In the genomic region with DNA sequence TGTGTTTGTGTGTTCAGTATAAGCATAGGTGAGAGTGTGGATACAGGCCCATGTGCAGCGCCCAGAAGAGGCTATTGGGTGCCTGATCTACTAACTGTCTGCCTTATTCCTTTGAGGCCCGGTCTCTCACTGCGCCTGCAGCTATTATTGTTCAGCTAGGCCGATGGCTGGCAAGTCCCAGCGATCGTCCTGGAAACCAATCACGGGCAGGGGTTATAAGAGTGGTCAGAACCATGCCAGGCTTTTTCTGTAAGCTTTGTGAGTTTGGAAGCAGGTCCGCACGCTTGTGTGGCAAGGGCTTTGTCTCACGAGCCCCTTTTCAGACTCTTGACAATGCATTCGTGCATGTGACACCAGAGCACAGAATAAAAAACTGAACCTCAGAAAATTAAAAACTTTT, we compare ENCODE assay signal across 28 mouse cellular contexts. TPM values are rescaled to one million over a fixed set of nuclear protein-coding genes. Genes with fewer than 3 reads are reported as not detected.
DNase-seq lines count a peak whose midpoint lies in the region; ATAC-seq and TF ChIP-seq lines count a peak whose summit lies in the region.
"Had no signal": no experiment of that assay in that cellular context is flagged by ENCODE, and none has a peak within 500 bp of the region (broad histone marks: within the 10 kb centered on the region; RNA-seq: fewer than 3 reads in every experiment).

No protein-coding gene starts in this region.

- H3K4me1 ChIP-seq in forebrain, embryonic 13.5 days, result peaks cover 23% of the 10 kb centered on the region
- H3K4me1 ChIP-seq in forebrain, embryonic 10.5 days, result peaks cover 20% of the 10 kb centered on the region
- H3K4me1 ChIP-seq in hindbrain, embryonic 15.5 days (replicated peaks), result peaks cover 16% of the 10 kb centered on the region
- H3K4me1 ChIP-seq in hindbrain, embryonic 12.5 days, result peaks cover 19% of the 10 kb centered on the region
- peaks cover 14% of the 10 kb centered on the region; the same call in 1 of the 2 replicates for H3K4me1 ChIP-seq in midbrain, embryonic 16.5 days (ENCODE audit: control insufficient read depth, insufficient read depth, low read length)
- H3K4me1 ChIP-seq in midbrain, embryonic 15.5 days, result peaks cover 15% of the 10 kb centered on the region
- H3K4me1 ChIP-seq in forebrain, postnatal 0 days (ENCODE audit: insufficient read depth), result peaks cover 5% of the 10 kb centered on the region; the same call in 1 of the 2 replicates

- no peak for TF ChIP-seq CTCF in forebrain, postnatal 0 days (IDR thresholded peaks at IDR 0.05; ENCODE audit: low read depth)

- no peak overlapping the region for H3K4me3 ChIP-seq in forebrain, embryonic 13.5 days
- no peak overlapping the region for H3K4me3 ChIP-seq in forebrain, embryonic 10.5 days
- H3K4me3 ChIP-seq in hindbrain, embryonic 15.5 days, result no peak overlapping the region
- no peak overlapping the region for H3K4me3 ChIP-seq in hindbrain, embryonic 12.5 days
- H3K4me3 ChIP-seq in midbrain, embryonic 16.5 days (ENCODE audit: low read depth, low read length), result no peak overlapping the region
- H3K4me3 ChIP-seq in midbrain, embryonic 15.5 days, result no peak overlapping the region
- no peak overlapping the region for H3K4me3 ChIP-seq in forebrain, postnatal 0 days (ENCODE audit: low read depth, low read length)
- H3K4me3 ChIP-seq: erythroblast, embryonic 14.5 days; limb, embryonic 13.5 days; midbrain, embryonic 12.5 days; myocyte; neural tube, embryonic 13.5 days had no signal

- H3K27ac ChIP-seq in forebrain, embryonic 13.5 days, result no peak overlapping the region
- H3K27ac ChIP-seq in forebrain, embryonic 10.5 days, result no peak overlapping the region
- no peak overlapping the region for H3K27ac ChIP-seq in hindbrain, embryonic 15.5 days (replicated peaks)
- H3K27ac ChIP-seq in hindbrain, embryonic 12.5 days, result no peak overlapping the region
- H3K27ac ChIP-seq in midbrain, embryonic 16.5 days (ENCODE audit: low read length), result no peak overlapping the region
- H3K27ac ChIP-seq in midbrain, embryonic 15.5 days, result no peak overlapping the region
- H3K27ac ChIP-seq in forebrain, postnatal 0 days (ENCODE audit: low read depth, low read length), result no peak overlapping the region
- H3K27ac ChIP-seq: limb, embryonic 13.5 days; midbrain, embryonic 12.5 days; neural tube, embryonic 13.5 days had no signal

- no peaks in the 10 kb centered on the region for H3K9me3 ChIP-seq in forebrain, embryonic 13.5 days (replicated peaks)
- no peaks in the 10 kb centered on the region for H3K9me3 ChIP-seq in forebrain, embryonic 10.5 days
- no peaks in the 10 kb centered on the region for H3K9me3 ChIP-seq in hindbrain, embryonic 15.5 days
- H3K9me3 ChIP-seq in hindbrain, embryonic 12.5 days (replicated peaks), result no peaks in the 10 kb centered on the region
- no peaks in the 10 kb centered on the region for H3K9me3 ChIP-seq in midbrain, embryonic 16.5 days (replicated peaks; ENCODE audit: control insufficient read depth, low read length, poor library complexity, severe bottlenecking)
- H3K9me3 ChIP-seq in midbrain, embryonic 15.5 days, result no peaks in the 10 kb centered on the region
- no peaks in the 10 kb centered on the region for H3K9me3 ChIP-seq in forebrain, postnatal 0 days (ENCODE audit: low read length)
- H3K9me3 ChIP-seq: limb, embryonic 13.5 days; midbrain, embryonic 12.5 days; neural tube, embryonic 13.5 days had no signal

- peak; percentile 10; the same call in 1 of the 2 replicates for ATAC-seq in forebrain, embryonic 13.5 days
- peak; percentile 73 for ATAC-seq in hindbrain, embryonic 15.5 days (ENCODE audit: low FRiP score, low read depth)
- ATAC-seq in hindbrain, embryonic 12.5 days (ENCODE audit: low FRiP score), result no peak
- 0 out of 2 replicates have a peak, but pooled peaks have one; percentile 52 for ATAC-seq in midbrain, embryonic 16.5 days
- ATAC-seq in midbrain, embryonic 15.5 days (replicated peaks), result no peak
- peak; percentile 50 for ATAC-seq in forebrain, postnatal 0 days
- ATAC-seq: activated CD4-positive, CD25-positive, alpha-beta regulatory T cell, adult 4 months; inflammation-experienced regulatory T-cells, adult 6 months had no signal

- DNase-seq in forebrain, embryonic 10.5 days (ENCODE audit: extremely low spot score, low spot score), result no peak
- DNase-seq in forebrain, postnatal 0 days, result no peak
- DNase-seq: adrenal gland, adult 2 months; adrenal gland, postnatal 36 days; cerebellum, adult 2 months; cerebellum, postnatal 14 days; gastrocnemius, postnatal 14 days; heart, postnatal 36 days; kidney, adult 11 months; kidney, postnatal 14 days; lung, postnatal 36 days; right cerebral cortex, postnatal 14 days; thymus, postnatal 14 days had no signal

- 30% methylated on average over 11 of the region's 11 CpGs for WGBS in forebrain, embryonic 13.5 days
- 70% methylated on average over 11 of the region's 11 CpGs for WGBS in forebrain, embryonic 10.5 days
- 43% methylated on average over 11 of the region's 11 CpGs for WGBS in hindbrain, embryonic 15.5 days
- WGBS in hindbrain, embryonic 12.5 days, result 53% methylated on average over 11 of the region's 11 CpGs
- WGBS in midbrain, embryonic 16.5 days, result 33% methylated on average over 11 of the region's 11 CpGs
- WGBS in midbrain, embryonic 15.5 days, result 34% methylated on average over 11 of the region's 11 CpGs
- 34% methylated on average over 11 of the region's 11 CpGs for WGBS in forebrain, postnatal 0 days

- no peaks in the 10 kb centered on the region for H3K36me3 ChIP-seq in forebrain, embryonic 13.5 days (ENCODE audit: poor library complexity, severe bottlenecking)
- no peaks in the 10 kb centered on the region for H3K36me3 ChIP-seq in forebrain, embryonic 10.5 days (replicated peaks)
- no peaks in the 10 kb centered on the region for H3K36me3 ChIP-seq in hindbrain, embryonic 15.5 days
- no peaks in the 10 kb centered on the region for H3K36me3 ChIP-seq in hindbrain, embryonic 12.5 days
- no peaks in the 10 kb centered on the region for H3K36me3 ChIP-seq in midbrain, embryonic 16.5 days (ENCODE audit: control insufficient read depth, insufficient read depth, low read length)
- no peaks in the 10 kb centered on the region for H3K36me3 ChIP-seq in midbrain, embryonic 15.5 days (replicated peaks)
- H3K36me3 ChIP-seq in forebrain, postnatal 0 days (ENCODE audit: insufficient read depth), result no peaks in the 10 kb centered on the region
- H3K36me3 ChIP-seq: limb, embryonic 13.5 days; midbrain, embryonic 12.5 days; neural tube, embryonic 13.5 days had no signal

- peaks cover 38% of the 10 kb centered on the region for H3K27me3 ChIP-seq in forebrain, embryonic 13.5 days
- peaks cover 46% of the 10 kb centered on the region for H3K27me3 ChIP-seq in forebrain, embryonic 10.5 days (ENCODE audit: poor library complexity, severe bottlenecking)
- peaks cover 18% of the 10 kb centered on the region for H3K27me3 ChIP-seq in hindbrain, embryonic 15.5 days
- H3K27me3 ChIP-seq in hindbrain, embryonic 12.5 days, result peaks cover 36% of the 10 kb centered on the region
- H3K27me3 ChIP-seq in midbrain, embryonic 16.5 days (ENCODE audit: control insufficient read depth, insufficient read depth, low read depth, low read length), result peaks cover 10% of the 10 kb centered on the region
- H3K27me3 ChIP-seq in midbrain, embryonic 15.5 days (replicated peaks), result peaks cover 20% of the 10 kb centered on the region
- peaks cover 21% of the 10 kb centered on the region for H3K27me3 ChIP-seq in forebrain, postnatal 0 days (ENCODE audit: insufficient read depth, low read length)
- H3K27me3 ChIP-seq: CH12.LX had no signal

- no peak overlapping the region for H3K4me2 ChIP-seq in forebrain, embryonic 13.5 days
- H3K4me2 ChIP-seq in hindbrain, embryonic 15.5 days, result no peak overlapping the region
- H3K4me2 ChIP-seq in hindbrain, embryonic 12.5 days (replicated peaks), result no peak overlapping the region
- no peak overlapping the region for H3K4me2 ChIP-seq in midbrain, embryonic 16.5 days (ENCODE audit: low read length)
- no peak overlapping the region for H3K4me2 ChIP-seq in midbrain, embryonic 15.5 days
- no peak overlapping the region for H3K4me2 ChIP-seq in forebrain, postnatal 0 days (ENCODE audit: low read depth)
- H3K4me2 ChIP-seq: heart, embryonic 11.5 days; limb, embryonic 13.5 days; liver, embryonic 11.5 days; midbrain, embryonic 12.5 days; neural tube, embryonic 13.5 days had no signal

- no peak overlapping the region for H3K9ac ChIP-seq in forebrain, embryonic 13.5 days
- no peak overlapping the region for H3K9ac ChIP-seq in hindbrain, embryonic 15.5 days
- H3K9ac ChIP-seq in hindbrain, embryonic 12.5 days, result no peak overlapping the region
- H3K9ac ChIP-seq in midbrain, embryonic 16.5 days (ENCODE audit: low read depth, low read length), result no peak overlapping the region
- no peak overlapping the region for H3K9ac ChIP-seq in midbrain, embryonic 15.5 days
- H3K9ac ChIP-seq in forebrain, postnatal 0 days, result no peak overlapping the region
- H3K9ac ChIP-seq: limb, embryonic 13.5 days; midbrain, embryonic 12.5 days; neural tube, embryonic 13.5 days had no signal

RNA-seq across cellular contexts. Expression of gene Jak1, which starts 23.2 kb away (rescaled TPM):
- polyA plus RNA-seq in forebrain, embryonic 13.5 days (2015; fragmentation: Nextera tagmentation; extraction: Ambion mirVana), result 33.5 and 37.5 TPM in 2 replicates
- 41.7 and 42.4 TPM in 2 replicates for polyA plus RNA-seq in forebrain, embryonic 10.5 days (2016; fragmentation: Nextera tagmentation; extraction: Ambion mirVana)
- 81.0 and 84.0 TPM in 2 replicates for polyA plus RNA-seq in hindbrain, embryonic 15.5 days (2015; fragmentation: Nextera tagmentation; extraction: Ambion mirVana)
- 61.7 and 66.1 TPM in 2 replicates for polyA plus RNA-seq in hindbrain, embryonic 12.5 days (2016; fragmentation: Nextera tagmentation; extraction: Ambion mirVana)
- 74.9 and 85.3 TPM in 2 replicates for polyA plus RNA-seq in midbrain, embryonic 16.5 days (2015; fragmentation: Nextera tagmentation; extraction: Ambion mirVana)
- 71.5 and 73.0 TPM in 2 replicates for polyA plus RNA-seq in midbrain, embryonic 15.5 days (2015; fragmentation: Nextera tagmentation; extraction: Ambion mirVana)
- 63.1 and 71.1 TPM in 2 replicates for total RNA-seq in forebrain, postnatal 0 days (2014; rRNA removed)
- polyA plus RNA-seq in forebrain, postnatal 0 days (2015; fragmentation: Nextera tagmentation; extraction: Ambion mirVana), result 57.2 and 68.7 TPM in 2 replicates

Comparison
In these comparisons a context has a peak if more than half of its experiments do, and no peak if none do; other contexts are left out.
1. ATAC-seq: peak in forebrain, embryonic 13.5 days (single experiment), hindbrain, embryonic 15.5 days (single experiment), midbrain, embryonic 16.5 days (single experiment) and forebrain, postnatal 0 days (single experiment); none in hindbrain, embryonic 12.5 days (single experiment) and midbrain, embryonic 15.5 days (single experiment).